Mouse (Mus musculus) heart, postnatal 25 days (tissue): ENCODE measurements at regions not wholly inside any gene's neighbourhood (a gene's known extent, or its start where the extent isn't known, plus 50 kb on each side); places are given as distances from the start of the nearest gene placed in this dataset.

Experiments used
- DNase-seq: peaks from one replicate; pipeline ENCODE4 v3.0.0; 2022; ENCODE audit warnings: low spot score
- intact Hi-C: fragments of 180-260 bp; cut with DNase I; formaldehyde crosslinking; loops from one replicate; pipeline ENCODE4 v1.15.1; 2025

- intact Hi-C loops, result no loop called here
Measured at GRCm38 (mm10) chr15:5355332-5355731, 111.3 kb upstream of the Ptger4 start.

GRCm38 (mm10) chr15:5354328-5354727 lies 110.3 kb upstream of the Ptger4 start:
- intact Hi-C loops, result no loop called here
- DNase-seq, result no peak

More at GRCm38 (mm10) chr15:5355332-5355731, 111.3 kb upstream of the Ptger4 start:
- DNase-seq, result no peak

GRCm38 (mm10) chr15:5348881-5349280 lies 104.9 kb upstream of the Ptger4 start:
- no peak for DNase-seq
- intact Hi-C loops, result no loop called here

- intact Hi-C loops, result no loop called here
- DNase-seq, result peak; percentile 21
Measured at GRCm38 (mm10) chr15:5347674-5348073, 103.7 kb upstream of the Ptger4 start.

- no peak for DNase-seq
- intact Hi-C loops, result no loop called here
Measured at GRCm38 (mm10) chr15:5346955-5347354, 103.0 kb upstream of the Ptger4 start.

GRCm38 (mm10) chr15:5343794-5344193 lies 99.8 kb upstream of the Ptger4 start:
- DNase-seq, result peak; percentile 60
- intact Hi-C loops, result no loop called here

GRCm38 (mm10) chr15:5335528-5336268 lies 91.7 kb upstream of the Ptger4 start:
- intact Hi-C loops, result no loop called here
- DNase-seq, result no peak

- no peak for DNase-seq
- intact Hi-C loops, result no loop called here
Measured at GRCm38 (mm10) chr15:5326996-5327395, 83.0 kb upstream of the Ptger4 start.

GRCm38 (mm10) chr15:5321691-5322090 lies 77.7 kb upstream of the Ptger4 start:
- intact Hi-C loops, result no loop called here

GRCm38 (mm10) chr15:5312231-5312630 lies 68.2 kb upstream of the Ptger4 start:
- no peak for DNase-seq
- intact Hi-C loops, result loop anchor here (5.0 kb wide), 1 partner anchor 70 kb away; the partner anchor contains the start of gene Ptger4

More at GRCm38 (mm10) chr15:5321691-5322090, 77.7 kb upstream of the Ptger4 start:
- no peak for DNase-seq

GRCm38 (mm10) chr15:5310035-5310434 lies 66.0 kb upstream of the Ptger4 start:
- no peak for DNase-seq
- intact Hi-C loops, result loop anchor here (5.0 kb wide), 1 partner anchor 68 kb away; the partner anchor contains the start of gene Ptger4

- DNase-seq, result no peak
- intact Hi-C loops, result no loop called here
Measured at GRCm38 (mm10) chr15:5302403-5302802, 58.4 kb upstream of the Ptger4 start.

GRCm38 (mm10) chr15:5299807-5300206 lies 55.8 kb upstream of the Ptger4 start:
- intact Hi-C loops, result no loop called here
- DNase-seq, result peak; percentile 15

GRCm38 (mm10) chr15:5296949-5297348 lies 53.0 kb upstream of the Ptger4 start:
- DNase-seq, result no peak
- intact Hi-C loops, result no loop called here
